Mouse (Mus musculus) hindbrain, embryonic 11.5 days (tissue): ENCODE results near the gene Bub1b. TPM values are rescaled to one million over a fixed set of nuclear protein-coding genes. Genes with fewer than 3 reads are reported as not detected.
"Not testable (repeated sequence)": the region's sequence is repeated elsewhere in the genome, so short reads cannot be mapped to it uniquely, and the experiment has no call there.

Experiments used
- ATAC-seq: fragments of 200-750 bp; cut with Nextera tagmentation; 2 replicates; pipeline ENCODE4 v1.8.0; 2017; ENCODE audit warnings: mild to moderate bottlenecking, moderate TSS enrichment, moderate library complexity; ENCODE audit not compliant: low FRiP score
- DNase-seq: peaks from one replicate; pipeline ENCODE4 v3.0.0-alpha.2; 2015; ENCODE audit warnings: low spot score
- H3K27ac ChIP-seq: fragments of 300-500 bp; sonication (generic); 2 replicates; pipeline ENCODE4 v1.5.1; 2014; ENCODE audit warnings: mild to moderate bottlenecking, low read depth, low read length
- H3K27me3 ChIP-seq: fragments of 300-500 bp; sonication (generic); 2 replicates; pipeline ENCODE4 v1.6.1; 2014; ENCODE audit warnings: mild to moderate bottlenecking, low read length, moderate library complexity, mixed read lengths; ENCODE audit not compliant: control insufficient read depth, insufficient read depth
- H3K36me3 ChIP-seq: fragments of 300-500 bp; sonication (generic); 2 replicates; pipeline ENCODE4 v1.6.1; 2014; ENCODE audit warnings: mild to moderate bottlenecking, low read length, moderate library complexity, mixed read lengths; ENCODE audit not compliant: control insufficient read depth, insufficient read depth
- H3K4me1 ChIP-seq: fragments of 300-500 bp; sonication (generic); replicated peaks from 2 replicates; pipeline ENCODE4 v1.6.1; 2014; ENCODE audit warnings: low read length, mixed read lengths; ENCODE audit not compliant: control insufficient read depth, insufficient read depth
- H3K4me2 ChIP-seq: fragments of 300-500 bp; sonication (generic); replicated peaks from 2 replicates; pipeline ENCODE4 v1.6.1; 2014; ENCODE audit warnings: mild to moderate bottlenecking, low read depth, low read length
- H3K4me3 ChIP-seq: fragments of 300-500 bp; sonication (generic); 2 replicates; pipeline ENCODE4 v1.5.1; 2014; ENCODE audit warnings: low read depth, low read length
- H3K9ac ChIP-seq: fragments of 300-500 bp; sonication (generic); 2 replicates; pipeline ENCODE4 v1.6.1; 2014; ENCODE audit warnings: low read depth, low read length
- H3K9me3 ChIP-seq: fragments of 300-500 bp; sonication (generic); 2 replicates; pipeline ENCODE4 v1.6.1; 2016; ENCODE audit warnings: low read length; ENCODE audit not compliant: control insufficient read depth
- WGBS: fragments of 180-500 bp; shearing (Covaris S2); extraction: QIAGEN DNeasy Blood & Tissue Kit; methylation state at CpG from one replicate; pipeline ENCODE4 v1.1.7; 2014; 5-methylcytosine and 5-hydroxymethylcytosine counted together
- polyA plus RNA-seq: library from polyadenylated mRNA; unstranded; fragments of >200 nt; fragmentation: Nextera tagmentation; extraction: Ambion mirVana; gene quantifications from 2 replicates; pipeline ENCODE4 v1.2.1, GENCODE M21; 2014

Gene Bub1b
- polyA plus RNA-seq, 1 experiment from 2014 or later, result 80.6 TPM

DNA sequence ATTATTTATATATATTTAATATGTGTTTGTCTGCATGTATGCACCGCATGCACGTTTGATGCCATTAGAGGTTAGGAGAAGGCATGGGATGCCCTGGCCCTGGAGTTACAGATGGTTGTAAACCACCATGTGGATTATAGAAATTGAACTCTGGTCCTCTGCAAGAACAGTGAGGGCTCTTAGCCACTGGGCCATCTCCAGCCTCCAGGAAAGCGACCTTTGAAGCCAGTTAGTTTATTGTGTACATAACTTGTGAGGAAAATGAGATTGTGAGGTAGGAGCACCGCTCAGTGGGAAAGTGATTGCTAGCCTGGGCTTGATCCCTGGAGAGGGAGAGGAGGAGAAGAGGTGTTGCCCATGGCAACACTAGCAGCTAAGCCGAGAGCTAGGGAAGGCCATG lies 39.2 kb downstream of the Bub1b start:
- ATAC-seq (no peak), DNase-seq (no peak)
- no peaks in the 10 kb centered on the region for H3K4me1 ChIP-seq
- no peak overlapping the region for H3K4me3 ChIP-seq
- H3K9ac ChIP-seq, result no peak overlapping the region
- no peak overlapping the region for H3K27ac ChIP-seq
- H3K9me3 ChIP-seq, result no peaks in the 10 kb centered on the region
- no peaks in the 10 kb centered on the region for H3K27me3 ChIP-seq
- 81% methylated on average over 5 of the region's 5 CpGs for WGBS
- H3K36me3 ChIP-seq, result peaks cover 6% of the 10 kb centered on the region; the same call in 1 of the 2 replicates
- H3K4me2 ChIP-seq, result no peak overlapping the region

DNA sequence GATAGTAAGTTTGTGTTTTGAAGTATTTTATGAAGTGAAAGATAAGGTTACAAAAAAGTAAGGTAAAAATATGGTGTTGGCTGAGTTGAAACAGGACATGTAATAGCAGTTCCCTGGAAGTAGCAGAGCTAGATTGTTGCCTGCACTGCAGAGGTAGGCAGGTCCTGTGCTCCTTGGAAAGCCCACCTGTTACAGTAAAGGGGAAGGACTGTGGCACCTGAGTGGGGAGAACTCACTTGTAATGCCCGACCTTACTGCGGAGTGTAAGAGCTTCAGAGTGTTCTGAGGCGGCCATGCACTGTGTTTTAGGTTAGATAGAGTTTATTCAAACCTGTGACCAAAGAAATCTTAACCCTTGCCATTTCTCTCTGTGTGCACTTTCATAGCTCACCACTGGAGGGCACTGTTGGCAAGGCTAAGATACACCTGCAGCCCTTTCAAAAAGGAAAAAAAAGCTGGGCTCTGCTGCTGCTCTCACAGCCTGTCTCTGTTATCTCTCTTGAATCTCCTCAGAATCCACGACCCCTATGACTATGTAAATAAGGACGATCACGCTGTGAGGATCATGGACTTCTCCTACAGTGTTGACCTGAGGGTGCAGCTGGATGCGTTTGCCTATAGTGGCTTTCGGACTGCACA lies 40.0 kb downstream of the Bub1b start:
- H3K4me1 ChIP-seq, result no peaks in the 10 kb centered on the region
- H3K36me3 ChIP-seq, result peaks cover 6% of the 10 kb centered on the region; the same call in 1 of the 2 replicates
- no peak overlapping the region for H3K4me2 ChIP-seq
- no peak overlapping the region for H3K4me3 ChIP-seq
- H3K27me3 ChIP-seq, result no peaks in the 10 kb centered on the region
- H3K9ac ChIP-seq, result no peak overlapping the region
- H3K9me3 ChIP-seq, result no peaks in the 10 kb centered on the region
- H3K27ac ChIP-seq, result no peak overlapping the region
- DNase-seq, result peak; percentile 85
- WGBS, result 46% methylated on average over 8 of the region's 8 CpGs
- no peak for ATAC-seq

DNA sequence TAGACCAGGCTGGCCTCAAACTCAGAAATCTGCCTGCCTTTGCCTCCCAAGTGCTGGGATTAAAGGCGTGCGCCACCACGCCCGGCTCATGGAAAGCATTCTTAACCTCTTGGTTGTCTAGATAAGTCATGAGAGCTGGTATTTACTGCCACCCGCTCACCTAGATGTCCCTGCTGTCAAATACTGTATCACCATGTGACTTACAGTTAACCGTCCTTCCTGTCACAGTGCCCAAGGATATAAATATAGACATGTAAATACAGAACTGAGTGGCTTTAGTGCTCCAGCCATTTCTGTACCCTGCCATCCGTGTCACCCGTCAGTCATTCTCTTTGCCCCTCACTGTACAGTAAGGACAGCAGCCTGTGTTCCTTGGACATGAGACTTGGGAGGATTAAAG lies 40.7 kb downstream of the Bub1b start:
- Histone ChIP-seq H3K27me3 (no peaks in the 10 kb centered on the region), H3K4me1 (no peaks in the 10 kb centered on the region), H3K27ac (no peak overlapping the region), H3K4me2 (no peak overlapping the region), H3K9ac (no peak overlapping the region), H3K4me3 (no peak overlapping the region), H3K36me3 (peaks cover 6% of the 10 kb centered on the region; the same call in 1 of the 2 replicates), H3K9me3 (no peaks in the 10 kb centered on the region)
- DNase-seq, result no peak
- 97% methylated on average over 8 of the region's 8 CpGs for WGBS
- ATAC-seq, result no peak

DNA sequence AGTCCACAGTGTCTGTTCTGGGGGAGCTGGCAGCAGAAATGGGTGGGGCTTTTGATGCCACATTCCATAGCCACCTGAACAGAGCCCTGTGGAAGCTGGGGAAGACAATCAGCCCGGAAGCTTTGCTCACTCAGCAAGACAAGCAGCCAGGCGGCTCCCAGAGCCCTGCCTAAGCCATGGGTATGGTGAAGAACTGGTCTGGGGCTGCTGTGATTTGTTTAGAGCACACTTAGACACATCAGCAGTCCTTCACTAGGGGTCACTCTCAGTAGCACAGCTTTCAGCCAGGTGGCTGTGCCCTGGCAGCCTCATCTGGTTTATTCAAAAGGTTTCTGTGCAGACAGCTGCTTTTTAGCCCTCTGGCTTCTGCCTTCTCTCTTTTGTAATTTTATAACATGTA lies 43.1 kb downstream of the Bub1b start:
- Histone ChIP-seq H3K4me1 (no peaks in the 10 kb centered on the region), H3K4me2 (no peak overlapping the region), H3K36me3 (peaks cover 6% of the 10 kb centered on the region; the same call in 1 of the 2 replicates), H3K9ac (no peak overlapping the region), H3K27ac (no peak overlapping the region), H3K9me3 (no peaks in the 10 kb centered on the region), H3K4me3 (no peak overlapping the region), H3K27me3 (no peaks in the 10 kb centered on the region)
- ATAC-seq (no peak), DNase-seq (no peak)
- WGBS, result 75% methylated on average over 2 of the region's 2 CpGs

DNA sequence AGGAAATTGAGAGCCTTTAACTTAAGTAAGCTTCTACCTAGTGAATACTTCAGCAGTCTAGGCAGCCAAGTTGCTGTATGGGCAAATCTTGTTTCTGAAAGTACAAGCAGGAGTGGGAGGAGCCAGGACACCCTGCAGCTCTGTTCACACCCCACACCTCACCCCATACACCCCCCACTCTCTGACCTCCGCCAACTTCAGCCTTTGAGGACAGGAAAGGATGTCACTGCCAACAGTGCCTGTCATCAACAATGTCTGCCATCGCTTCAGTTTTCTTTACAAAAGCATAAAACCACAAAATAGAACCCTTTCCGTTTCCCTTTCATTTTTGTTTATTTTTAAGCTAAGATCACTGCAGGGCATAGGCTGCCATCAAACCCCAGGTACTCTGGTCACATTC lies 44.4 kb downstream of the Bub1b start:
- no peak overlapping the region for H3K4me2 ChIP-seq
- no peak overlapping the region for H3K9ac ChIP-seq
- no peaks in the 10 kb centered on the region for H3K9me3 ChIP-seq
- no peak overlapping the region for H3K27ac ChIP-seq
- 77% methylated on average over 3 of the region's 3 CpGs for WGBS
- ATAC-seq, result no peak
- peaks cover 6% of the 10 kb centered on the region; the same call in 1 of the 2 replicates for H3K36me3 ChIP-seq
- no peak overlapping the region for H3K4me3 ChIP-seq
- H3K27me3 ChIP-seq, result no peaks in the 10 kb centered on the region
- no peaks in the 10 kb centered on the region for H3K4me1 ChIP-seq
- DNase-seq, result no peak

DNA sequence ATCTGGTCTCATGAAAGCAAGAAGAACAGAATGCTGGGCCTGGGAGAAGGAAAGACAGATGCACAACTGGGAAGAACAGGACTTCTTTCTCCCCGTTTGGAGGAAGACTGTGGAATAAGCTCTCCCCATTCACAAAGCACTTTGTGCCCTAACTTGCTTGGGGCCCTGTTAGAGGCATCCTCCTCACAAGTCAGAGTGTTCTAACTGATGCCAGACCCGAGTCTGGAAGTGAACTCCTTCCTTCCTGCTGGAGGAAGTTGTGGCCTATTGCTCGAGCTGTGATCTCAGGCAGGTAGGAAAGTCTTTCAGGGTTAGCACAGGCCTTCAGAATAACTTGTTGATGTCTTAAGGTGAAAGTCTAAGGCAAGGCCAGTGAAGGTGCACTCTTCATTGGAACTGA lies 44.9 kb downstream of the Bub1b start:
- ATAC-seq, result no peak
- Histone ChIP-seq H3K27me3 (no peaks in the 10 kb centered on the region), H3K9ac (no peak overlapping the region), H3K4me3 (no peak overlapping the region), H3K36me3 (peaks cover 6% of the 10 kb centered on the region; the same call in 1 of the 2 replicates), H3K4me2 (no peak overlapping the region), H3K4me1 (no peaks in the 10 kb centered on the region), H3K9me3 (no peaks in the 10 kb centered on the region), H3K27ac (no peak overlapping the region)
- DNase-seq, result no peak
- 77% methylated on average over 3 of the region's 3 CpGs for WGBS

DNA sequence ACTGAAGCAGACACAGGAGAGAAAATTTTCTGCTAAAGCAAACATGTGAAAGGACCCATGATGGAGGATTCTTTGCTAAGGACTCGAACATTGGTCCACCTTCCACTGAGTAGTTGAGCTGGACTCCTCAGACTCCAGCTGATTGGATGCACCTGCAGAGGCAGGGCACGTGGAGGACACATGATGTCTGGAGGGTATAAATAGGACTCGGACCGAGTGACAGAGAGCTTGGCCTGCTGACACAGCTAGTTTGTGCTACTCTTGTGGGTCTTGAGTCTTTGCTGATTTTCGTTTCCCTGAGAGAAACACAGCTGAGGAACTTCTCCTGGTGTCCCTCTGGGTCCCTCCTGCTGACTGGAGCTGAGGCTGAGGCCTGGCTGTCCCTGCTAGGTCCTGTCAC lies 48.7 kb downstream of the Bub1b start:
- no peak overlapping the region for H3K4me3 ChIP-seq
- no peaks in the 10 kb centered on the region for H3K4me1 ChIP-seq
- H3K9me3 ChIP-seq, result no peaks in the 10 kb centered on the region
- no peak for ATAC-seq
- H3K9ac ChIP-seq, result no peak overlapping the region
- H3K4me2 ChIP-seq, result no peak overlapping the region
- no peaks in the 10 kb centered on the region for H3K36me3 ChIP-seq
- H3K27ac ChIP-seq, result no peak overlapping the region
- no peak for DNase-seq
- WGBS, result 90% methylated on average over 5 of the region's 5 CpGs
- no peaks in the 10 kb centered on the region for H3K27me3 ChIP-seq

DNA sequence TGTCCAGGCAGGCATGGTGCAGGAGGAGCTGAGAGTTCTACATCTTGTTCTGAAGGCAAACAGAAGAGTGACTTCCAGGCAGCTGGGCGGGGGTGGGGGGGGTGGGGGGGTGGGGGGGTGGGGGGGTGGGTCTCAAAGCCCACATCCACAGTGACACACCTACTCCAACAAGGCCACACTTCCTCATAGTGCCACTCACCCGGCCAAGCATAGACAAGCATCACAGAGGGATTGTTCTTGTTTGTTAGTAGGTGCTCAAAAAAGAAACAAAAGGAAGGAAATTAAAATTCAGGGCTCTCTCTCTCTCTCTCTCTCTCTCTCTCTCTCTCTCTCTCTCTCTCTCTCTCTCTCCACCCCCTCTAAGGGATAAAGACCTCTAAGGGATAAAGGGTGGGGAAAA lies 52.7 kb downstream of the Bub1b start:
- ATAC-seq, H3K9ac ChIP-seq: not testable (repeated sequence)
- 88% methylated on average over 1 of the region's 2 CpGs for WGBS

DNA sequence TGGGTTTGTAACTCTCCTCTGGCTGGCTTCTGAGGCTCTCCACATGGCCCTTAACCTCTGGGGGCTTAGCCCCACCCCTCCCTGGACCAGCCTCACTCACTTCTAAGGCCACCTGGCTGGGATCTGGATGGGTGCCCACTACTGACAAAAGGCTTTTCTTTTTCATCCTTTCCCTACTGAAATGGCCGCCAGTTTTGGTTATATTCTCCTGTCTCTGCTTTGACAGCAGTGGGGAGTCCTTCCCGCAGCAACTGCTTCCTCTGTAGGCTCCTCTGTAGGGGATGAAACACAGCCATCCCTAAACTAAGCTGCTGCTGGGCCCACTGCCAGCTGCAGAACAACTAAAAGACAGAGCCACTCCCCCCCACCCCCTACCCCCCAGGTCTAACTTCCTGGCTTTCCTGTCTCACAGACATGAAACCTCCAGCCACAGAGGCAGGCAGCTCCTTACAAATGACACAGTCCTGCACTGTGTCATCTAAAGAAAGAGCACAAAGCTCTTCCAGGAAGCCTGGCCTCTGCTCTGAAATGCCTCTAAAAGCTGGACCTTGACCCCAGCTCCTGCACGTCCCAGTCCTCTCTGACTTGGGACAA lies 58.8 kb downstream of the Bub1b start:
- H3K4me1 ChIP-seq, result no peaks in the 10 kb centered on the region
- no peaks in the 10 kb centered on the region for H3K9me3 ChIP-seq
- no peak overlapping the region for H3K27ac ChIP-seq
- no peaks in the 10 kb centered on the region for H3K27me3 ChIP-seq
- WGBS, result 23% methylated on average over 3 of the region's 3 CpGs
- H3K4me2 ChIP-seq, result no peak overlapping the region
- DNase-seq, result no peak
- no peaks in the 10 kb centered on the region for H3K36me3 ChIP-seq
- no peak overlapping the region for H3K4me3 ChIP-seq
- no peak overlapping the region for H3K9ac ChIP-seq
- ATAC-seq, result no peak

More for the DNA sequence above, 52.7 kb downstream of the Bub1b start:
- H3K4me1 ChIP-seq, H3K27ac ChIP-seq, H3K4me3 ChIP-seq, DNase-seq, H3K4me2 ChIP-seq, H3K27me3 ChIP-seq, H3K9me3 ChIP-seq, H3K36me3 ChIP-seq: not testable (repeated sequence)
